Mouse (Mus musculus): ENCODE measurements around the gene Slc7a11.

DNA sequence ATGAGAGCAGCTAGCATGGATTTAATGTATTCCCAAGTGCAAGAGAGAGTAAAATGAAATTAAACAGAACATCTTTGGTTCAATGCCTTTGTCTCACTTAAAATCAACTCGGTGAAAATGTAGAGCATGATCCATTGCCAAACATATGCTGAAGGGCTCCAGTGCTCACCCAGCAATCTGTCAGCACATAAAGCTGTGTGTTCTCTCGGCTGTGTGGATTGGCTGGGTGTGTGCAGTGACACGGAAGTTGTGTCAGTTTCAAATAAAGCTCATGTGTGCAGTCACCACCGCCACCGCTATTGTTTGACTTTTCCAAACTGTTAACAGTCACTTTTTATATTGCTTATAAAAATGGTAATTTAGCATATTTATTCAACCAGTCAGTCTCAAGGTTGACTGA, 398.7 kb downstream of the Slc7a11 start:
- no peak for TF ChIP-seq CTCF (IDR thresholded peaks at IDR 0.05; ENCODE audit: low read depth)
- TF ChIP-seq EP300 (optimal IDR thresholded peaks at IDR 0.05), result no peak
